Mouse (Mus musculus): ENCODE measurements around the gene Neurod4.

- TF ChIP-seq POLR2A (IDR thresholded peaks at IDR 0.05; ENCODE audit: borderline replicate concordance, control insufficient read depth, low read depth, low read length) (no peak), CTCF (IDR thresholded peaks at IDR 0.05; ENCODE audit: control insufficient read depth, insufficient read depth, low read length) (no peak)
These were observed 35.8 kb upstream of the Neurod4 start for GRCm38 (mm10) chr10:130315846-130316245.
